Mouse (Mus musculus) neural tube, embryonic 11.5 days (tissue): ENCODE results near the gene Cast. TPM values are rescaled to one million over a fixed set of nuclear protein-coding genes. Genes with fewer than 3 reads are reported as not detected.

ENCODE experiments used
- ATAC-seq: fragments of 200-750 bp; cut with Nextera tagmentation; 2 replicates; pipeline ENCODE4 v1.8.0; 2017; ENCODE audit warnings: moderate number of reproducible peaks, mild to moderate bottlenecking, moderate TSS enrichment, moderate library complexity; ENCODE audit not compliant: insufficient read depth, low FRiP score, low TSS enrichment
- DNase-seq: peaks from one replicate; pipeline ENCODE4 v3.0.0-alpha.2; 2015; ENCODE audit warnings: low spot score
- H3K27ac ChIP-seq: fragments of 300-500 bp; sonication (generic); 2 replicates; pipeline ENCODE4 v1.5.1; 2014; ENCODE audit warnings: low read depth, mild to moderate bottlenecking, low read length
- H3K27me3 ChIP-seq: fragments of 300-500 bp; sonication (generic); 2 replicates; pipeline ENCODE4 v1.6.1; 2014; ENCODE audit warnings: mild to moderate bottlenecking, low read length, mixed read lengths; ENCODE audit not compliant: control insufficient read depth, insufficient read depth
- H3K36me3 ChIP-seq: fragments of 300-500 bp; sonication (generic); 2 replicates; pipeline ENCODE4 v1.6.1; 2014; ENCODE audit warnings: mild to moderate bottlenecking, low read length, moderate library complexity, mixed read lengths; ENCODE audit not compliant: control insufficient read depth, insufficient read depth
- H3K4me1 ChIP-seq: fragments of 300-500 bp; sonication (generic); 2 replicates; pipeline ENCODE4 v1.6.1; 2014; ENCODE audit warnings: low read length, mixed read lengths; ENCODE audit not compliant: control insufficient read depth, insufficient read depth
- H3K4me2 ChIP-seq: fragments of 300-500 bp; sonication (generic); 2 replicates; pipeline ENCODE4 v1.6.1; 2014; ENCODE audit warnings: low read depth, mild to moderate bottlenecking, moderate library complexity
- H3K4me3 ChIP-seq: fragments of 300-500 bp; sonication (generic); 2 replicates; pipeline ENCODE4 v1.5.1; 2014; ENCODE audit warnings: low read depth, low read length
- H3K9ac ChIP-seq: fragments of 300-500 bp; sonication (generic); 2 replicates; pipeline ENCODE4 v1.6.1; 2014; ENCODE audit warnings: mild to moderate bottlenecking, low read length
- H3K9me3 ChIP-seq: fragments of 300-500 bp; sonication (generic); 2 replicates; pipeline ENCODE4 v1.6.1; 2016; ENCODE audit warnings: low read length; ENCODE audit not compliant: control insufficient read depth
- WGBS: fragments of 180-500 bp; shearing (Covaris S2); extraction: QIAGEN DNeasy Blood & Tissue Kit; methylation state at CpG from one replicate; pipeline ENCODE4 v1.1.7; 2014; 5-methylcytosine and 5-hydroxymethylcytosine counted together
- polyA plus RNA-seq: library from polyadenylated mRNA; unstranded; fragments of >200 nt; fragmentation: Nextera tagmentation; extraction: Ambion mirVana; gene quantifications from 2 replicates; pipeline ENCODE4 v1.2.1, GENCODE M21; 2014

Cast gene
- polyA plus RNA-seq, 1 experiment from 2014 or later = 19.6 TPM

DNA sequence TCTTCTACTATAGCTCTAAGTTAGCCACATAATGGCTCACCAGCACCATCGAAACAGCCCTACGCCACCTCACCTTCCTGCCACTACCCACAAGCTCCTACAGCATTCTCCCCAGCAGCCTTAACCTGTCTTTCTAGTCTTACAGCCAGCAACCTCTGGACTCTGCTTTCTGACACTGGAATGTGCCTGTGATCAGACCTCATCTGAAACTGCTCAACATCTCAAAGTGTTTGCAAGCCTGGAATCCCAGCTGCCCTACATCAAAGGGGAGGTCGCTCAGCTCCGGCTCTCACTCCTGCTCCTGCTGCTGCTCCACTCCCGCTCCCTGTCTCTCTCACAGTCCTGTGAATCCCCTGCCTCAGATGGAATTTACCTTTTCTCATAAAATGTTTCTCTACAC, 65.4 kb downstream of the Cast start:
- H3K36me3 ChIP-seq = no peaks in the 10 kb centered on the region
- 50% methylated on average over 5 of the region's 5 CpGs for WGBS
- H3K4me2 ChIP-seq = no peak overlapping the region
- no peaks in the 10 kb centered on the region for H3K9me3 ChIP-seq
- H3K4me3 ChIP-seq = no peak overlapping the region
- DNase-seq (no peak), ATAC-seq (no peak)
- no peaks in the 10 kb centered on the region for H3K27me3 ChIP-seq
- H3K9ac ChIP-seq = no peak overlapping the region
- no peaks in the 10 kb centered on the region for H3K4me1 ChIP-seq
- H3K27ac ChIP-seq = no peak overlapping the region

GRCm38 (mm10) chr13:74736396-74736795, 72.2 kb downstream of the Cast start:
- ATAC-seq (no peak), DNase-seq (no peak)
- Histone ChIP-seq H3K27me3 (no peaks in the 10 kb centered on the region), H3K9me3 (no peaks in the 10 kb centered on the region), H3K4me3 (no peak overlapping the region), H3K4me1 (no peaks in the 10 kb centered on the region), H3K36me3 (no peaks in the 10 kb centered on the region; the same call in 1 of the 2 replicates), H3K4me2 (no peak overlapping the region), H3K9ac (no peak overlapping the region), H3K27ac (no peak overlapping the region)
- 92% methylated on average over 2 of the region's 2 CpGs for WGBS

DNA sequence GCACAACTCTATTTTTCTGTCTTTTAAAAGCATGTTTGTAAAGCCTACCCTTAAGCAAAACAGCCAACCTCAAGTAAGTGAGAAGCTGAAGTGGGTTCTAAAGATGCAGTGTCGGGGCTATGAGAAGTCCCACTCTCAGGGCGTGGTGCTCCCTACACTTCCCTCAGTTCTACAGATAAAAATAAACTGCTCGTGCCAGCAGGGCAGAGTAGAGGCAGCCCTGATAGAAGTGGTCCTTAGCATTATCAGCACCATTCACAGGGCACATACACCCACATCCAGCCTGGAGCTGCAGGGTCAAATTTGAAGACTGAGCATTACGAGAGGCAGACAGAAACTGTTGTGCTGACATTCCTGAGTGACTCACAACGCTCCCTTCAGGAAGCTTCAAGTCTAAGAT, 72.8 kb downstream of the Cast start:
- DNase-seq (no peak), ATAC-seq (no peak)
- no peaks in the 10 kb centered on the region for H3K27me3 ChIP-seq
- no peaks in the 10 kb centered on the region for H3K9me3 ChIP-seq
- H3K4me2 ChIP-seq = no peak overlapping the region
- no peak overlapping the region for H3K9ac ChIP-seq
- no peak overlapping the region for H3K27ac ChIP-seq
- 92% methylated on average over 5 of the region's 5 CpGs for WGBS
- H3K36me3 ChIP-seq = no peaks in the 10 kb centered on the region; the same call in 1 of the 2 replicates
- H3K4me3 ChIP-seq = no peak overlapping the region
- no peaks in the 10 kb centered on the region for H3K4me1 ChIP-seq

- Histone ChIP-seq H3K4me1 (no peaks in the 10 kb centered on the region), H3K9ac (no peak overlapping the region), H3K27me3 (no peaks in the 10 kb centered on the region), H3K36me3 (no peaks in the 10 kb centered on the region; the same call in 1 of the 2 replicates), H3K27ac (no peak overlapping the region), H3K9me3 (no peaks in the 10 kb centered on the region), H3K4me2 (no peak overlapping the region), H3K4me3 (no peak overlapping the region)
- 87% methylated on average over 4 of the region's 4 CpGs for WGBS
- ATAC-seq (no peak), DNase-seq (no peak)
Observed at GRCm38 (mm10) chr13:74733726-74734125, 74.9 kb downstream of the Cast start.

DNA sequence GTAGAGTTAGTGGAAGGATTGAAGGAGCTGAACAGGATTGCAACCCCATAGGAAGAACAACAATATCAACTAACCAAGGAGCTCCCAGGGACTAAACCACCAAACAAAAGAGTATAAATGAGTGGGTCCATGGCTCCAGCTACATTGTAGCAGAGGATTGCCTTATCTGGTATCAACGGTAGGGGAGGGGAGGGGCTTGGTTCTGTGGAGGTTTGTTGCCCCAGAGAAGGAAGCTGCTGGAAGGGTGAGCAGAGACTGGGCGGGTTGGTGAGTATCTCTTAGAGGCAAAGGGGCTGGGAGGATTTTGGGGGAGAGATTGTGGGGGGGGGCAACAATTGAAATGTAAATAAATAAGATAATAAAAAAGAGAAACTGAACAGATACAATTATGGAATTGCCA, 89.6 kb downstream of the Cast start:
- Histone ChIP-seq H3K4me3 (no peak overlapping the region), H3K27me3 (no peaks in the 10 kb centered on the region), H3K9me3 (no peaks in the 10 kb centered on the region), H3K36me3 (no peaks in the 10 kb centered on the region), H3K4me2 (no peak overlapping the region), H3K4me1 (no peaks in the 10 kb centered on the region), H3K27ac (no peak overlapping the region), H3K9ac (no peak overlapping the region)
- WGBS = 74% methylated on average over 2 of the region's 2 CpGs
- no peak for ATAC-seq
- no peak for DNase-seq

DNA sequence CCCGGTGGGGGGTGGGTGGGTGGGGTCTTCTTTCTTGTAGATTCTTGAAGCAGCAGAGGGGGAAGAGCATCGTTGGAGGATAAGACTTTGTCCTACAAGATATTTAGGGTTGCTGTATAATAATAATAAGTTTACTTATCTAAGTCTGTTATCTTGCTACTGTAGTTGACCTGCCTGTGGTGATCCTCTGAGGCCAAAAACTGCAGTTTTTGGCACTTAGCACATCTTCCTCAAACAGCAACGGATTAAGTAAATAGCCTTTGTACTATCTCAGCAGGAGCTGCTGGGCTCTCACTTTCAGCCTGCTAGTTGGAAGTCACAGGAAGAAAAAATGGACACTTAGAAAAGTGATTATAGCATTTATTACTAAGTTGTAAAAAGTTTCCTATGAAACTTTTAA, 112.4 kb downstream of the Cast start:
- H3K9ac ChIP-seq = no peak overlapping the region
- WGBS = 53% methylated on average over 3 of the region's 3 CpGs
- no peak for ATAC-seq
- H3K36me3 ChIP-seq = no peaks in the 10 kb centered on the region
- no peak overlapping the region for H3K4me3 ChIP-seq
- DNase-seq = no peak
- no peaks in the 10 kb centered on the region for H3K4me1 ChIP-seq
- no peaks in the 10 kb centered on the region for H3K9me3 ChIP-seq
- H3K27me3 ChIP-seq = no peaks in the 10 kb centered on the region
- no peak overlapping the region for H3K4me2 ChIP-seq
- no peak overlapping the region for H3K27ac ChIP-seq

DNA sequence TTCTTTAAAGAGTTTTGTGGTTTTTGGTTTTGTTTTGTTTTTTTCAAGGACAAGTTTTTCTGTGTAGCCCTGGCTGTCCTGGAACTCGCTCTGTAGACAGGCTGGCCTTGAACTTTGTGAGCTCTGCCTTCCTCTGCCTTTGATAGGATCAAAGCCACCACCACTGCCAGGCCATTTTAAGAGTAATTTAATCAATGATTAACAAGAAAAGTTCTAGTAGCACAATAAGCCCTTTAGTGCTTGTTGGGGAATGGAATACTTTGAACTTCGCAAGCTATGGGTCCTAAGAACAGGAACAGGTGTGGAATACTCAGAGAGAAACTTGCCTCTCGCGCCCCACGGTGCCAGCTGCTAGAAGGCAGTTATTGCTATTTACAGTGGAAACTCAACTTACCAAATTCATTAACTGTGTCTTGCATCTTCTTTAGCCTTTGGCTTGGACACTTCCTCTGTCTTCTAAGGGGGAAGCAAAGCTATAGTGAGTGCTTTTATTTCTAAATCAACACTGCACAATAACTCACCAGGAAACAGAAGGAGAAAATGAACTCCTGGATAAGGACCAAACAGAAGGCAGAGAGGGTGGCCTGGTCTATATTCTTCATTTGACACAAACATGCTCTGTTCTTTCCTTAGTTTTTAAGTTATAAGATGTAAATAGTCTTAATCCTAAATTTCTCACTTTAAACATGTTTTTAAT, 113.0 kb downstream of the Cast start:
- H3K9ac ChIP-seq = no peak overlapping the region
- H3K4me2 ChIP-seq = no peak overlapping the region
- no peaks in the 10 kb centered on the region for H3K9me3 ChIP-seq
- H3K4me1 ChIP-seq = no peaks in the 10 kb centered on the region
- no peaks in the 10 kb centered on the region for H3K27me3 ChIP-seq
- no peak overlapping the region for H3K4me3 ChIP-seq
- no peak overlapping the region for H3K27ac ChIP-seq
- H3K36me3 ChIP-seq = no peaks in the 10 kb centered on the region
- DNase-seq (no peak), ATAC-seq (no peak)
- WGBS = 83% methylated on average over 5 of the region's 5 CpGs

Other genes with a start within 250 kb of the Cast start
- 7.6 and 8.5 TPM in 2 replicates for gene Erap1, start 169.2 kb downstream of the Cast start, polyA plus RNA-seq